Mouse (Mus musculus) layer of hippocampus, adult 9-11 months (tissue): ENCODE measurements around the gene Krt32.

Source experiments
- DNase-seq: peaks from one replicate; pipeline ENCODE4 v3.0.0; 2022

The Krt32 gene

DNA sequence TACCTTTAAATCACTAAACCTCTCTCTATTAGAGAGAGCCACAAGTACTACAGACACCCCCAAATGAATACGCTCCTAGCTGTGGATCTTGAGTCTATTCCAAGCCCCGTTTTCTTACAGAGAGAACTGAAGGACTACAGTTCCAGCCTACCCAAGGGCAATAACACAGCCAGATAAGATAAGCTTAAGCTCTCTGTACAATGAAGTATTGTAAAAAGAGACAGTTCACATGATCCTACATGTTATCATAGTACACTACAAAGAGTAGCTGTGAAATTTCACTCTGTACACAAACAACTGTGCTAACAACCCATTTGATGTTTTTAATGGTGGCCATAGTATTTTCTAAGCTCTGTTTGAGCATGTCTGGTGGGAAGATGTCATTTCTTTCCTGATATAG is 40.8 kb downstream of the Krt32 start:
- no peak for DNase-seq

DNA sequence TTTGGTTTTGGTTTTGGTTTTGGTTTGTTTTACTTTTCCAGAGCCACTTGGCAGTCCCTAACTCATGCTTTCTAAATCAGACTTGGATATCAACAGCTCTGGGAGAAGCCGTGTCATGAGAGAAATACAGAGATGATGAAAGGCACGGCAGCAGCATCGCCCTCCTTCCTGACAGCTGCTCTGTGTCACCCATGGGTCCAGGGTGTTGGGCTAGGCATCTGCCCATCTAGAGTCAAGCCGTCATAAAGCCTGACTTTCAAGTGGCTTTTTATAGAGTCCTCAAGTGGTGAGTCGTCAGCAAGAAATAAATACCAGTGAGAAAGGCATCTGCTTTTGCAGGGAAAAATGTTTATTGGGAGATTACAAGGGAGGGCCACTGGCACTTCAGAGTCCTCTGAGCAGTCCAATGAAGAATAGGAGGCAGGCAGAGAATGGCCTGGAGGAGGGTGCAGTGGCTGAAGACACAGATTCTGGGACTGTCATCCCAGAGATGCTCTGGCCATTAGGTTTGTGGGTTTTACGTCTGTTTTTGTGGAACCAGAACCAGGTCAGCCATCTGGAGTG is 41.6 kb downstream of the Krt32 start:
- DNase-seq: no peak

DNA sequence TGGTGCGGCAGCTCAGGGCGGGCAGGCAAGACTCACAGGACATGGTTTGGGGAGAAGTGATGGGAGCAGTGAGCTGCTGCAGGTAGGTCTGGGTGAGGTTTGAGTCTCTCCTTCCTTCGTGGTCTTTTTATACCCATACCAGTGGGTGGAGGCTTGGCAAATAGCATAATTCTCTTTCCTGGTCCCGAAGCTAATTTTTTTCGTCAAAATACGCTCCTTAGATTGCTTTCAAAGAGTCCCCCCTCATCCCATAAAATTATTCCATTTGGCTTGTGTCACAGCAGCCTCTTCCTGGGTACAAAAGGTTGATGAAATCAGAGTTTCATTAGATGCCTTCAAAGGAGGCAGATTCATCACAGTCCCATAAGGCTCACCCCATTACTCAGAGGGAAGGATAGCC is 46.6 kb downstream of the Krt32 start, which contains the start of gene Krt34:
Gene Krt34 (minus strand): TSS at position 101 of the 400 bp plus-strand sequence.
- DNase-seq: no peak
